Mouse (Mus musculus) stomach, postnatal 0 days (tissue): ENCODE measurements at regions not wholly inside any gene's neighbourhood (a gene's known extent, or its start where the extent isn't known, plus 50 kb on each side); places are given as distances from the start of the nearest gene placed in this dataset. TPM values are rescaled to one million over a fixed set of nuclear protein-coding genes. Genes with fewer than 3 reads are reported as not detected.

Experiments
- ATAC-seq: fragments of 200-750 bp; cut with Nextera tagmentation; 2 replicates; pipeline ENCODE4 v1.8.0; 2017; ENCODE audit not compliant: low FRiP score, low TSS enrichment
- DNase-seq: peaks from one replicate; pipeline ENCODE4 v3.0.0-alpha.2; 2016; ENCODE audit warnings: low spot score
- H3K27ac ChIP-seq: fragments of 300-500 bp; sonication (generic); replicated peaks from 2 replicates; pipeline ENCODE4 v1.5.1; 2014; ENCODE audit warnings: mild to moderate bottlenecking, control low read depth
- H3K27me3 ChIP-seq: fragments of 300-500 bp; sonication (generic); 2 replicates; pipeline ENCODE4 v1.6.1; 2014; ENCODE audit warnings: low read length; ENCODE audit not compliant: control insufficient read depth, insufficient read depth
- H3K36me3 ChIP-seq: fragments of 300-500 bp; sonication (generic); 2 replicates; pipeline ENCODE4 v1.6.1; 2014; ENCODE audit warnings: low read length, mixed read lengths; ENCODE audit not compliant: control insufficient read depth, insufficient read depth
- H3K4me1 ChIP-seq: fragments of 300-500 bp; sonication (generic); replicated peaks from 2 replicates; pipeline ENCODE4 v1.6.1; 2014; ENCODE audit warnings: antibody characterized with exemption; ENCODE audit not compliant: control insufficient read depth, insufficient read depth
- H3K4me2 ChIP-seq: fragments of 300-500 bp; sonication (generic); replicated peaks from 2 replicates; pipeline ENCODE4 v1.6.1; 2014; ENCODE audit warnings: low read depth, mild to moderate bottlenecking, control low read depth, moderate library complexity
- H3K4me3 ChIP-seq: fragments of 300-500 bp; sonication (generic); 2 replicates; pipeline ENCODE4 v1.5.1; 2014; ENCODE audit warnings: low read depth, low read length, control low read depth
- H3K9ac ChIP-seq: fragments of 300-500 bp; sonication (generic); 2 replicates; pipeline ENCODE4 v1.6.1; 2014; ENCODE audit warnings: mild to moderate bottlenecking, low read length, control low read depth, mixed read lengths
- H3K9me3 ChIP-seq: fragments of 300-500 bp; sonication (generic); 2 replicates; pipeline ENCODE4 v1.6.1; 2016; ENCODE audit warnings: low read length; ENCODE audit not compliant: control insufficient read depth
- CTCF ChIP-seq: IDR thresholded peaks from 2 replicates; pipeline ENCODE4 v1.5.1; 2016; ENCODE audit warnings: antibody characterized with exemption, low read depth, mild to moderate bottlenecking, moderate library complexity
- EP300 ChIP-seq: optimal IDR thresholded peaks from 2 replicates; pipeline ENCODE3; 2016; ENCODE audit warnings: antibody characterized with exemption
- WGBS: fragments of 180-500 bp; shearing (Covaris S2); extraction: QIAGEN DNeasy Blood & Tissue Kit; methylation state at CpG from one replicate; pipeline ENCODE4 v1.1.7; 2014; 5-methylcytosine and 5-hydroxymethylcytosine counted together
- microRNA-seq: library from miRNA; unstranded; fragments of <30 nt; microRNA quantifications from one replicate; pipeline ENCODE4, GENCODE M21; 2016

- no peaks in the 10 kb centered on the region for H3K4me1 ChIP-seq
- no peaks in the 10 kb centered on the region for H3K36me3 ChIP-seq
- TF ChIP-seq CTCF (no peak), EP300 (no peak)
- 42% methylated on average over 1 of the region's 1 CpGs for WGBS
- no peak overlapping the region for H3K9ac ChIP-seq
- no peaks in the 10 kb centered on the region for H3K9me3 ChIP-seq
- H3K4me3 ChIP-seq: no peak overlapping the region
- DNase-seq (no peak), ATAC-seq (no peak)
- H3K27ac ChIP-seq: no peak overlapping the region
- H3K4me2 ChIP-seq: no peak overlapping the region
- H3K27me3 ChIP-seq: no peaks in the 10 kb centered on the region
Measured at GRCm38 (mm10) chr10:85320971-85321370, 65.6 kb upstream of the Btbd11 start.

DNA sequence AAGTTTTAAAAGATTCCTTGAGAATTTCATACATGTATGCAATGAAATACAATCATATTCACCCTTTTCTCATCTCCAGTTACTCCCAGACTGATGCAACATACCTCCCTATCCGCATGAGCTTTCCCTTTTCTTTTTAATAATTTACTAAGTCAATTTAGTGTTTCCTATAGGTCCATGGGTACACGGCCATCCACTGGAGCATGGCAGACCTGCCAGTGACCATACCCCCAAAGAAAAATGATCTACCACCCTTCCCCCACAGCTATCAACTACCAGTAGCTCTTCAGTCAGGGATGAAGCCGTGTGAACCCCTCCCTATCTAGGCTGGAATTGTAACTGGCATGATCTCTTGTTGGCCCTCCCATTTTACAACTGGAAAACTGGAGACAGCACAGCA is 64.3 kb upstream of the Btbd11 start:
- TF ChIP-seq CTCF: no peak
- no peak for TF ChIP-seq EP300
- no peaks in the 10 kb centered on the region for H3K27me3 ChIP-seq
- no peak overlapping the region for H3K9ac ChIP-seq
- H3K27ac ChIP-seq: no peak overlapping the region
- no peak overlapping the region for H3K4me2 ChIP-seq
- DNase-seq (no peak), ATAC-seq (no peak)
- no peaks in the 10 kb centered on the region for H3K9me3 ChIP-seq
- 68% methylated on average over 3 of the region's 3 CpGs for WGBS
- no peak overlapping the region for H3K4me3 ChIP-seq
- H3K36me3 ChIP-seq: no peaks in the 10 kb centered on the region
- H3K4me1 ChIP-seq: no peaks in the 10 kb centered on the region

DNA sequence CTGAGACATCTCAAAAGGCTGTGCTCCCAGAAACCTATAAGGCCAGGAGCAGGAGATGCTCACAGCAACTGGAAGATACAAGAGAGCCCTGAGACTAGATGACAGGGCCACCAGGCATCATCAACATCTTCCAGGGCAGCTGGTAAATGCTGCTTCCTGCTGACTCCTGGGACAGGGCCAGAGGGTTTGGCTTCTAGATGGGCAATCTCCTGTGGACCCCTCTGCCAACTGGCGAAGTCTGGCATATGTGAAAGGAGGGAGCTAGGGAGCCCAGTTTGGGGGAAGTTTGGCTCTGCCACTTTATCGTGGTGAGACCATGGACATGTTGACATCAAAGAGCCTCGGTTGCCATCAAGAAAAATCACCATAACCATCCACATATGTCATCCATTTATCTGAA is 57.2 kb upstream of the Btbd11 start:
- no peak for ATAC-seq
- H3K4me1 ChIP-seq: no peaks in the 10 kb centered on the region
- H3K9ac ChIP-seq: no peak overlapping the region
- 80% methylated on average over 3 of the region's 3 CpGs for WGBS
- no peak overlapping the region for H3K4me3 ChIP-seq
- DNase-seq: no peak
- H3K4me2 ChIP-seq: no peak overlapping the region
- no peaks in the 10 kb centered on the region for H3K9me3 ChIP-seq
- no peak overlapping the region for H3K27ac ChIP-seq
- H3K36me3 ChIP-seq: no peaks in the 10 kb centered on the region
- TF ChIP-seq EP300 (no peak), CTCF (no peak)
- no peaks in the 10 kb centered on the region for H3K27me3 ChIP-seq

DNA sequence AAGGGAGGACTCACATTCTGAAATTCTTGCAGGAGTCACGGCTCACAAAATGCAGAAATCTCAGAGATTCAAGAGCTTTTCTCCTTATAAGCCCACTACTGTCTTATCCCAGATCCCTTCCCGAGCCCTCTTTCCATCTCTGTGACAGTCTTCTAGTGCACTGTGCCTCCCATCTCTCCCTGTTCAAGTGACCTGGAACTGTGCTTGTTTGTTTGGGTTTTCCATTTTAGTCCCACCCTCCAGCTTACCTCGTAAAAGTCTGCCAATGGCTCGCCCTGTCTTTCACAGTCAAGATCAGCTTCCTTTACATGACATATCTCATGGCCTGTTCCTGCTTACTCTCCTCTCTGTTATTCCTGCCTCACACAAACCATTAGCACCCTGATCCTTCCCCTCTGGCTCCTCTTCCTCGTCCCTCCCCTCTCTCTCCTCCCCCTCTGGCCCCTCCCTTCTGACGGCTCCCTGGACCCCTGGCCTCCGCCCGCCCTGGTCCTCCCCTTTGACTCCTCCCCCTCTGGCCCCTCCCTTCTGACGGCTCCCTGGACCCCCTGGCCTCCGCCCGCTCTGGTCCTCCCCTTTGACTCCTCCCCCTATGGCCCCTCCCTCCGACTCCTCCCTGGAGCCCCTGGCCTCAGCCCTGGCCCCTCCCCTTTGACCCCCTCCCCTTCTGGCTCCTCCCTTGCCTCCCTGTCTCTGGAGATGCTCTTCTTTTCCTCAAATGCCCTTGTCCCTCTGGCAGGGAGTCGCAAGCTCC is 55.5 kb upstream of the Btbd11 start:
- 0 out of 2 replicates have a peak overlapping the region, but pooled peaks have one; percentile 4 for H3K4me3 ChIP-seq
- H3K4me1 ChIP-seq: no peaks in the 10 kb centered on the region
- TF ChIP-seq EP300 (no peak), CTCF (no peak)
- H3K27me3 ChIP-seq: no peaks in the 10 kb centered on the region
- no peaks in the 10 kb centered on the region for H3K9me3 ChIP-seq
- no peaks in the 10 kb centered on the region for H3K36me3 ChIP-seq
- ATAC-seq: peak; percentile 67; the same call in 1 of the 2 replicates
- H3K27ac ChIP-seq: no peak overlapping the region
- 14% methylated on average over 13 of the region's 13 CpGs for WGBS
- peak; percentile 31 for DNase-seq
- no peak overlapping the region for H3K9ac ChIP-seq
- H3K4me2 ChIP-seq: 0 out of 2 replicates have a peak overlapping the region, but pooled peaks have one; percentile 1

Small RNA genes in the stretch of these regions (microRNA-seq; reads per million reads assigned to microRNA genes)
- not detected for gene Gm27392
